Mouse (Mus musculus) limb, embryonic 12.5 days (tissue): Measurements from ENCODE around the gene Tecpr2. TPM values are rescaled to one million over a fixed set of nuclear protein-coding genes. Genes with fewer than 3 reads are reported as not detected.
"Not testable (repeated sequence)": the region's sequence is repeated elsewhere in the genome, so short reads cannot be mapped to it uniquely, and the experiment has no call there.

Experiments used
- ATAC-seq: fragments of 200-750 bp; cut with Nextera tagmentation; 2 replicates; pipeline ENCODE4 v1.8.0; 2017; ENCODE audit warnings: low read depth, moderate TSS enrichment; ENCODE audit not compliant: insufficient number of reproducible peaks, insufficient read depth, low FRiP score, low TSS enrichment
- H3K27ac ChIP-seq: fragments of 300-500 bp; sonication (generic); 2 replicates; pipeline ENCODE4 v1.5.1; 2016; ENCODE audit warnings: mild to moderate bottlenecking, moderate library complexity
- H3K27me3 ChIP-seq: fragments of 300-500 bp; sonication (generic); 2 replicates; pipeline ENCODE4 v1.6.1; 2016; ENCODE audit warnings: mild to moderate bottlenecking, moderate library complexity
- H3K36me3 ChIP-seq: fragments of 300-500 bp; sonication (generic); 2 replicates; pipeline ENCODE4 v1.6.1; 2016; ENCODE audit warnings: mild to moderate bottlenecking, moderate library complexity
- H3K4me1 ChIP-seq: fragments of 300-500 bp; sonication (generic); replicated peaks from 2 replicates; pipeline ENCODE4 v1.6.1; 2016
- H3K4me2 ChIP-seq: fragments of 300-500 bp; sonication (generic); 2 replicates; pipeline ENCODE4 v1.6.1; 2016; ENCODE audit warnings: mild to moderate bottlenecking, moderate library complexity
- H3K4me3 ChIP-seq: fragments of 300-500 bp; sonication (generic); replicated peaks from 2 replicates; pipeline ENCODE4 v1.5.1; 2016; ENCODE audit warnings: mild to moderate bottlenecking
- H3K9ac ChIP-seq: fragments of 300-500 bp; sonication (generic); replicated peaks from 2 replicates; pipeline ENCODE4 v1.6.1; 2016; ENCODE audit warnings: mild to moderate bottlenecking, moderate library complexity
- H3K9me3 ChIP-seq: fragments of 300-500 bp; sonication (generic); 2 replicates; pipeline ENCODE4 v1.6.1; 2016; ENCODE audit warnings: mild to moderate bottlenecking, moderate library complexity
- WGBS: fragments of 180-500 bp; shearing (Covaris S2); methylation state at CpG from one replicate; pipeline ENCODE4 v1.1.7; 2016; 5-methylcytosine and 5-hydroxymethylcytosine counted together
- polyA plus RNA-seq: library from polyadenylated mRNA; unstranded; fragments of >200 nt; fragmentation: Nextera tagmentation; extraction: Ambion mirVana; gene quantifications from 2 replicates; pipeline ENCODE4 v1.2.1, GENCODE M21; 2016

Tecpr2 gene
- polyA plus RNA-seq, 1 experiment from 2014 or later: 6.1 TPM

- 0 out of 2 replicates have a peak, but pooled peaks have one; percentile 4 for ATAC-seq
- peak overlapping the region; percentile 74; the same call in 1 of the 2 replicates for H3K27ac ChIP-seq
- 14% methylated on average over 9 of the region's 9 CpGs for whole genome bisulfite sequencing
These were observed 38.2 kb upstream of the Tecpr2 start for GRCm38 (mm10) chr12:110850929-110851256.

GRCm38 (mm10) chr12:110851414-110851813 is 37.6 kb upstream of the Tecpr2 start:
- peak overlapping the region; percentile 97 for H3K4me3 ChIP-seq
- 88% methylated on average over 12 of the region's 12 CpGs for WGBS
- H3K9ac ChIP-seq: peak overlapping the region; percentile 96
- no peak overlapping the region for H3K27ac ChIP-seq
- H3K4me1 ChIP-seq: peaks cover 11% of the 10 kb centered on the region
- peak overlapping the region; percentile 75 for H3K4me2 ChIP-seq
- ATAC-seq: no peak
- peaks cover 8% of the 10 kb centered on the region for H3K27me3 ChIP-seq
- H3K9me3 ChIP-seq: no peaks in the 10 kb centered on the region
- peaks cover 15% of the 10 kb centered on the region for H3K36me3 ChIP-seq

More at GRCm38 (mm10) chr12:110850929-110851256, 38.2 kb upstream of the Tecpr2 start:
- H3K9me3 ChIP-seq: no peaks in the 10 kb centered on the region
- peak overlapping the region; percentile 75 for H3K4me2 ChIP-seq
- peak overlapping the region; percentile 97 for H3K4me3 ChIP-seq
- peaks cover 14% of the 10 kb centered on the region for H3K4me1 ChIP-seq
- peak overlapping the region; percentile 96 for H3K9ac ChIP-seq
- peaks cover 10% of the 10 kb centered on the region for H3K36me3 ChIP-seq
- H3K27me3 ChIP-seq: peaks cover 13% of the 10 kb centered on the region

DNA sequence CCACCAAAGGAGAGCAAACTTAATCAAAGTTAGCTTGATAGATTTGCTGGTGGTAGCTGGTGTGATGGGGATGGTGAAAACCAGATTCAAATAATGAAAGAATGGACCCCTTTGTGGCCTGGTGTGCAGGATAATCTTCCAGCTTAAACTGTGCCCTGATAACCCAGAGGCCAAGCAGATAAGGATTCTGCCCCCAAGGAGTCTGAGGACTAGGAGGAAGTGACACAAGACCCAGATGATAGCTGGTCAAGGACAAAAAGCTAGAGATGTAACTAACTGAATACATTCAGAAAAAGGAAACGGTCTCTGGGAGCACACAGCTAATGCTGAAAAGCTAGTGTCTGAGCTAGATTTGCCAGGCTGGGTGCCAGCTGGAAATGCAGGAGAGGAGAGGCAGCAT is 37.1 kb upstream of the Tecpr2 start:
- 82% methylated on average over 1 of the region's 1 CpGs for WGBS
- Histone ChIP-seq H3K4me1 (peaks cover 11% of the 10 kb centered on the region), H3K9me3 (no peaks in the 10 kb centered on the region), H3K4me3 (no peak overlapping the region), H3K36me3 (peaks cover 20% of the 10 kb centered on the region), H3K4me2 (no peak overlapping the region), H3K27ac (no peak overlapping the region), H3K27me3 (peaks cover 3% of the 10 kb centered on the region; the same call in 1 of the 2 replicates), H3K9ac (no peak overlapping the region)
- no peak for ATAC-seq

DNA sequence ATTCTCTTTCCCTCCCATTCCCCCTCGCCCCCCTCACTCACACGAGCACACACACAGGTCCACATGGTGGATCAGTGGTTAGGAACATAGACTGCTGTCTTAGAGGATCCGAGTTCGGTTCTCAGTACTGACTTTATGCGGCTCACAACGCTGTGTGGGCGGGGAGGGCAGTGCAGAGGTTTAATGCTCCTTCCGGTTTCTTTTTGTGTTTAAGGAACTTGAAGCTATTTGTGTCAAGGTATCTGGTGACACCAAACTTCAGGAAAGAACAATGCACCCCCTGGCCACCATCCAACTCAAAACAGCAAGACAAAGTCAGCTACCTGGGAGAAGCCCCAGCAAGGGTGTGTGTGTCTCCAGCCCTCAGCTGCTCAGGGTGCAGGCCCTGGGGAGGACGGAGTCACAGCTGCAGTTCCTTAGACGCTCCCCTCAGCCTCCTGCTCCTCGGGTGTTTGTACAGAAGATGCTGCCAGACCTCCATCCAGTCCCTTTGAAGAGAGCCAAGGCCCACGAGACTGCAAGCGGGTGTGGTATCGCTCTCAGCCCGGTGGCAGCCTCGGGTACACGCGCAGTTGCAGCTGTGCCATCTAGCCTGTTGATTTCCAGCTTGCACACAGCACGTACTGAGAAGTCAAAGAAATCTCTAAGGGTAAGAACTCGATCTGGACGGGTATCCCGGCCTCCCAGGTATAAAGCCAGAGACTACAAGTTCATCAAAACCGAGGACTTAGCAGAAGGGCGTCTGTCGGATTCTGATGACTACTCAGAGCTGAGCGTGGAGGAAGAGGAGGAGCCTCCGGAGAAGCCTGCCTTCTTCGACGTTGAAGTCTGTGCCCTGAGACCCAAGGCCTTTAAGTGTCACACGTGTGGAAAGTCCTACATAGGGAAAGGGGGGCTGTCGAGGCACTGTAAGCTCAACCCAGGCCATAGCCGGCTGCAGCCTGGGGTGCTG is 34.0 kb upstream of the Tecpr2 start:
- ATAC-seq: no peak
- no peak overlapping the region for H3K9ac ChIP-seq
- H3K4me1 ChIP-seq: peaks cover 11% of the 10 kb centered on the region
- no peaks in the 10 kb centered on the region for H3K9me3 ChIP-seq
- H3K36me3 ChIP-seq: peaks cover 42% of the 10 kb centered on the region
- H3K27me3 ChIP-seq: no peaks in the 10 kb centered on the region
- no peak overlapping the region for H3K4me3 ChIP-seq
- H3K27ac ChIP-seq: no peak overlapping the region
- no peak overlapping the region for H3K4me2 ChIP-seq
- 86% methylated on average over 32 of the region's 32 CpGs for WGBS

DNA sequence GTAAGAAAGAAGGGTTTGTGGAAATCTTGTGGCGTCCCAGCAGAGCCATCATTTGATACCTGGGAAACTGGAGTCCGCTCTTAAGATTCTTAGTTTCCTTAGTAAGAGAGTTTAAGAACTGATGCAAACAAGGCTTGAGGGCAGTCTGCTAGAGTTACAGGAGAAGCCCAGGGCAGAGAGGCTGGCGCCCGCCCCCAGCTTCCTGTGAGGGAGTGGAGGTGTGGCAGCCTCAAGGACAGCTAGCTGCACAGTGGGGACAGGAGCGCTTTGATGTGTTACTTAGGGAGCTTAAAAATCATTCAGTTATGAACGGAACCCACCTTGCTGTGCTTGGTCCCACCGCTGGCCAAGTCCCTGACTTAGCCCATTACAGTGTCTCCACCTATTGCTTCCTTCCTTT is 31.9 kb upstream of the Tecpr2 start:
- ATAC-seq: no peak
- no peaks in the 10 kb centered on the region for H3K9me3 ChIP-seq
- no peak overlapping the region for H3K4me2 ChIP-seq
- peaks cover 58% of the 10 kb centered on the region for H3K36me3 ChIP-seq
- H3K4me3 ChIP-seq: no peak overlapping the region
- H3K9ac ChIP-seq: no peak overlapping the region
- H3K27me3 ChIP-seq: no peaks in the 10 kb centered on the region
- no peak overlapping the region for H3K27ac ChIP-seq
- no peaks in the 10 kb centered on the region for H3K4me1 ChIP-seq
- WGBS: 75% methylated on average over 7 of the region's 7 CpGs

GRCm38 (mm10) chr12:110858681-110859080 is 30.4 kb upstream of the Tecpr2 start:
- not testable (repeated sequence) for ATAC-seq
- 95% methylated on average over 15 of the region's 15 CpGs for WGBS

DNA sequence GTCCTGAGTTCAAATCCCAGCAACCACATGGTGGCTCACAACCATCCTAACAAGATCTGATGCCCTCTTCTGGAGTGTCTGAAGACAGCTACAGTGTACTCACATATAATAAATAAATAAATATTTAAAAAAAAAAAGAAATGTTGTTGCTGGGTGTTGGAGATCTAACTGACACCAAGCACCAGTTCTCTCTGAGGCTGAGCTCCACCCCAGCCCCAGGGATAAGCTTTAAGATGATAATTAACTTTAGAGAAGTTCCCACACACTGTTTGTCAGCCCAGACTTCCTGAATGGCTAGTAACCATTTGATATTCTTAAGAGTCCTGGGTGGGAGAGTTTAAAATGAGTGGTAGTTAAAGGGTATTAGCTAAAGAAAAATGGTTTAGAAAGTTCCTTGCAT is 28.8 kb upstream of the Tecpr2 start:
- Histone ChIP-seq H3K4me1 (no peaks in the 10 kb centered on the region), H3K4me2 (no peak overlapping the region), H3K36me3 (peaks cover 75% of the 10 kb centered on the region), H3K27me3 (no peaks in the 10 kb centered on the region), H3K9me3 (no peaks in the 10 kb centered on the region), H3K4me3 (no peak overlapping the region), H3K9ac (no peak overlapping the region), H3K27ac (no peak overlapping the region)
- ATAC-seq: no peak

More at GRCm38 (mm10) chr12:110858681-110859080, 30.4 kb upstream of the Tecpr2 start:
- not testable (repeated sequence) for H3K9ac ChIP-seq, H3K4me1 ChIP-seq, H3K4me2 ChIP-seq, H3K4me3 ChIP-seq, H3K27ac ChIP-seq, H3K9me3 ChIP-seq, H3K27me3 ChIP-seq
- H3K36me3 ChIP-seq: peaks cover 65% of the 10 kb centered on the region

GRCm38 (mm10) chr12:110861256-110861655 is 27.8 kb upstream of the Tecpr2 start:
- Histone ChIP-seq H3K9ac (no peak overlapping the region), H3K27me3 (no peaks in the 10 kb centered on the region), H3K36me3 (peaks cover 75% of the 10 kb centered on the region), H3K27ac (no peak overlapping the region), H3K4me2 (no peak overlapping the region), H3K4me1 (no peaks in the 10 kb centered on the region), H3K9me3 (no peaks in the 10 kb centered on the region), H3K4me3 (no peak overlapping the region)
- WGBS: 32% methylated on average over 7 of the region's 7 CpGs
- no peak for ATAC-seq

- Histone ChIP-seq H3K4me2 (no peak overlapping the region), H3K4me1 (no peaks in the 10 kb centered on the region), H3K9me3 (no peaks in the 10 kb centered on the region), H3K27ac (no peak overlapping the region), H3K27me3 (no peaks in the 10 kb centered on the region), H3K9ac (no peak overlapping the region), H3K4me3 (no peak overlapping the region), H3K36me3 (peaks cover 84% of the 10 kb centered on the region)
- ATAC-seq: no peak
- 92% methylated on average over 6 of the region's 6 CpGs for whole genome bisulfite sequencing
These were observed 25.1 kb upstream of the Tecpr2 start for GRCm38 (mm10) chr12:110864008-110864407.

GRCm38 (mm10) chr12:110865571-110865970 is 23.5 kb upstream of the Tecpr2 start:
- Histone ChIP-seq H3K4me2 (no peak overlapping the region), H3K9ac (no peak overlapping the region), H3K36me3 (peaks cover 87% of the 10 kb centered on the region), H3K9me3 (no peaks in the 10 kb centered on the region), H3K27me3 (no peaks in the 10 kb centered on the region), H3K27ac (no peak overlapping the region), H3K4me1 (no peaks in the 10 kb centered on the region), H3K4me3 (no peak overlapping the region)
- no peak for ATAC-seq
- WGBS: 68% methylated on average over 6 of the region's 6 CpGs

GRCm38 (mm10) chr12:110865989-110866388 is 23.1 kb upstream of the Tecpr2 start:
- Histone ChIP-seq H3K9me3 (no peaks in the 10 kb centered on the region), H3K4me2 (no peak overlapping the region), H3K27ac (no peak overlapping the region), H3K4me1 (no peaks in the 10 kb centered on the region), H3K9ac (no peak overlapping the region), H3K4me3 (no peak overlapping the region), H3K36me3 (peaks cover 88% of the 10 kb centered on the region), H3K27me3 (no peaks in the 10 kb centered on the region)
- ATAC-seq: no peak
- WGBS: 89% methylated on average over 10 of the region's 10 CpGs
